Mouse (Mus musculus) G1E (cell line): ENCODE measurements around the gene Col19a1. TPM values are rescaled to one million over a fixed set of nuclear protein-coding genes. Genes with fewer than 3 reads are reported as not detected.

Source experiments
- ATAC-seq: 2 replicates; pipeline ENCODE4 v1.8.0; 2016; ENCODE audit warnings: mild to moderate bottlenecking; ENCODE audit not compliant: insufficient number of reproducible peaks, poor library complexity, low FRiP score, severe bottlenecking; ENCODE audit errors: extremely low read depth
- DNase-seq: peaks from one replicate; pipeline ENCODE4 v3.0.0; 2012; ENCODE audit warnings: low spot score
- H3K27me3 ChIP-seq: 2 replicates; pipeline ENCODE4 v1.6.1; 2012; ENCODE audit warnings: mild to moderate bottlenecking, low read length, inconsistent platforms; ENCODE audit not compliant: insufficient read depth
- H3K36me3 ChIP-seq: replicated peaks from 2 replicates; pipeline ENCODE3; 2012; ENCODE audit warnings: mild to moderate bottlenecking, inconsistent platforms
- H3K4me1 ChIP-seq: 2 replicates; pipeline ENCODE4 v1.6.1; 2012; ENCODE audit warnings: low read depth, low read length, inconsistent platforms, mixed read lengths; ENCODE audit not compliant: insufficient read depth
- H3K4me3 ChIP-seq: 2 replicates; pipeline ENCODE4 v1.5.1; 2012; ENCODE audit warnings: low read depth, mild to moderate bottlenecking, inconsistent platforms, low read length, moderate library complexity, mixed read lengths
- H3K9me3 ChIP-seq: replicated peaks from 2 replicates; pipeline ENCODE4 v1.6.1; 2012; ENCODE audit warnings: inconsistent platforms
- CTCF ChIP-seq: IDR thresholded peaks from 2 replicates; pipeline ENCODE4 v1.5.1; 2012; ENCODE audit warnings: low read depth, low read length, inconsistent platforms, mixed read lengths
- GATA1 ChIP-seq: IDR thresholded peaks from 2 replicates; pipeline ENCODE4 v1.6.1; 2012; ENCODE audit warnings: borderline replicate concordance, low read length, inconsistent platforms, mixed read lengths
- GATA2 ChIP-seq: IDR thresholded peaks from 2 replicates; pipeline ENCODE4 v1.6.1; 2012; ENCODE audit warnings: low read depth, low read length, inconsistent platforms, borderline replicate concordance
- POLR2AphosphoS5 ChIP-seq: IDR thresholded peaks from 2 replicates; pipeline ENCODE4 v1.6.1; 2012; ENCODE audit warnings: low read depth, low read length, inconsistent platforms; ENCODE audit not compliant: insufficient replicate concordance
- TAL1 ChIP-seq: conservative IDR thresholded peaks from 2 replicates; pipeline ENCODE4 v1.6.1; 2012; ENCODE audit warnings: low read depth, low read length, inconsistent platforms, mixed read lengths
- polyA plus RNA-seq: library from polyadenylated mRNA; stranded (reverse); fragments of >175 nt; gene quantifications from 2 replicates; pipeline ENCODE4 v1.2.3, GENCODE M21; 2012
- total RNA-seq, 2 experiments: library from RNA; stranded (forward) in 1 of 2; stranded (reverse) in 1 of 2; fragments of 200-1000 nt in 1 of 2; fragments of >200 nt in 1 of 2; fragmentation: Nextera tagmentation in 1 of 2; gene quantifications; 2 replicates each; pipeline ENCODE4 v1.2.3; 2014 to 2017

Col19a1 gene
- total and polyA plus RNA-seq, 3 experiments: 0.22 TPM; not detected in 2

DNA sequence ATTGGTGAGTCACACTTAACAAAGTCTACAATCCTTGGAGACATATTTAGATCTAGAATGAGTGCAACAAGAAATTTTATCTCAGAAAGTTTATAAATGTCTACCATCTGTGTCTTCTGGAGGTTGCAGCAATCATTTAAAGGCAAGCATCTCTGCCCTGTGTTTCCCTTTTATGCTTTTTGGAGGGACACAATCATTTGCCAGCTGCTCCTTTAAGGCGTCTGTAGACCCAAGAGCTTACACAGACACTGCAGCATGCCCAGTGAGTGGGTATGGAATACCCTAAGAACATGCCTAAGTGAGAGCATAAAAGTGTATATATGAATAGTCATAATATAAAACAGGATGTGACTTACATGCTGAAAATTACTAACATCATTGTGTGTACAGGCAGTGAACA is 357.7 kb downstream of the Col19a1 start:
- no peaks in the 10 kb centered on the region for H3K4me1 ChIP-seq
- H3K36me3 ChIP-seq: no peaks in the 10 kb centered on the region
- TF ChIP-seq POLR2AphosphoS5: no peak
- TF ChIP-seq TAL1: no peak
- no peak for TF ChIP-seq GATA1
- TF ChIP-seq CTCF: no peak
- no peak for TF ChIP-seq GATA2
- H3K9me3 ChIP-seq: no peaks in the 10 kb centered on the region
- DNase-seq (no peak), ATAC-seq (no peak)
- no peaks in the 10 kb centered on the region for H3K27me3 ChIP-seq
- H3K4me3 ChIP-seq: no peak overlapping the region

GRCm38 (mm10) chr1:24226941-24227711 is 360.1 kb downstream of the Col19a1 start:
- Histone ChIP-seq H3K4me1 (no peaks in the 10 kb centered on the region), H3K4me3 (no peak overlapping the region), H3K9me3 (no peaks in the 10 kb centered on the region), H3K27me3 (no peaks in the 10 kb centered on the region), H3K36me3 (no peaks in the 10 kb centered on the region)
- ATAC-seq (no peak), DNase-seq (no peak)
- no peak for TF ChIP-seq GATA2
- TF ChIP-seq TAL1: no peak
- no peak for TF ChIP-seq POLR2AphosphoS5
- no peak for TF ChIP-seq GATA1
- no peak for TF ChIP-seq CTCF

DNA sequence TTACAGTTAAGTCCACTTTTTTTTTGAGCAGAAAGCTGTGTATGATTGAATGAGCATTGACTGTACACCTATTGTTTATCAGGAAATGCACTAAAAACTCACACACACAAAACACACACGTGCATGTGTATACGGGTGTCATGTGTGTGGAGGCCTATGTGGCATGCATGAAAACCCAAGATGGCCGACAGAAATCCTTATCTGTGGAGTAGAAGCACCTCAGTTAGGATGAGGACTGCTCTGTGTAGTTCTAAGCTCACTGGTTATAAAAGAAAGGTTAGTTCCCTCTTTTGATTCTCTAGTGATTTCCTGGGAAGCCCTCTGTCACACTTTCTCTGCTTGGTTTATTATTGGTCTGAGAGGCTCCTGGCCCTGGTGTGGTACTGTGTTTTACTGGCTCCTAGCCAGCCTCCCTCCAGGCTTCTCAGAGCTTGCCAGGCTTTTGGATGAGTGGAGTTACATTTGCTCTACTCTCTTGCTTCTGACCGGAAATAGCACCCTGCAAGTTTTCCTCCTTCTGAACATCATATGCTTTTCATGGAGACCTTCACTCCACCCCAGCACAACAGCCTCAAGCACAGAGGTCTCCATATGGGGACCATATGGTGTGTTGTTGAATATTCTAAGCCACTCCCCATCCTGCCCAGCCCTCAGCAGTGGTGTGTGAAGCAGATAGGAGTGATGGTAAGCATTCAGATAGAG is 361.3 kb downstream of the Col19a1 start:
- no peak for DNase-seq
- no peaks in the 10 kb centered on the region for H3K9me3 ChIP-seq

DNA sequence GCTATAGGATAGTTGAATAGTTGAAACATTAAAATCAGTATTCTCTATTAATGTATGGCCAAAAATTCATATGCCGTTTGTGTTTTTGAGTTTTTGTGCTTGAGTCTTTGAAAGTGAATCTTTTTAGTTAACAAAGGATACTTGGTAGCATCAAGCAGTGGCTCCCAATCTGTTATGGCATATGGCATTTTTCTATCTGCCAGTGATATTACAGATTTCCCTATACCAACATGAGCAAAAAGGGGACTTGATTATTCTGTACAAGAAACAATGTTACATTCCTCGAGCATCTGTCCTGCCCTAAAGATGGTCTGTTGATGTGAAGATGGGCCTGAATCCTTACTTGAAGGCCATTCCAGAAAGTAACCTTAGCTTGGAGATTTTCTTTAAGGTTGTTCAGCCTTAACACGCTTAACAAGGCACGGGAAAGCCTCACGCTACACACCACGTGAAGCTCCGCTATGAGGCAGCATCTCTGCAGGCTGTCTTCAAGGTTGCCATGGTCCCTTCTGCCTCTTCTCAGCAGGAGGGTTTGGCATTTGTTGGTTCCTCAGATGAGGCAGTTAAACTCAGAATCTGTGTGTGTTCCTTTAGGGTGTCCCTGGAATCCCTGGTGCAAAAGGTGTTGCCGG is 364.2 kb downstream of the Col19a1 start:
- no peaks in the 10 kb centered on the region for H3K36me3 ChIP-seq
- H3K4me1 ChIP-seq: no peaks in the 10 kb centered on the region
- TF ChIP-seq GATA2 (no peak), CTCF (no peak), POLR2AphosphoS5 (no peak), TAL1 (no peak), GATA1 (no peak)
- DNase-seq: no peak
- no peaks in the 10 kb centered on the region for H3K9me3 ChIP-seq
- H3K27me3 ChIP-seq: no peaks in the 10 kb centered on the region
- H3K4me3 ChIP-seq: no peak overlapping the region
- ATAC-seq: no peak

More for the DNA sequence above, 361.3 kb downstream of the Col19a1 start:
- TF ChIP-seq TAL1 (no peak), POLR2AphosphoS5 (no peak), GATA2 (no peak), GATA1 (no peak), CTCF (no peak)
- Histone ChIP-seq H3K36me3 (no peaks in the 10 kb centered on the region), H3K27me3 (no peaks in the 10 kb centered on the region), H3K4me3 (no peak overlapping the region), H3K4me1 (no peaks in the 10 kb centered on the region)
- ATAC-seq: no peak

DNA sequence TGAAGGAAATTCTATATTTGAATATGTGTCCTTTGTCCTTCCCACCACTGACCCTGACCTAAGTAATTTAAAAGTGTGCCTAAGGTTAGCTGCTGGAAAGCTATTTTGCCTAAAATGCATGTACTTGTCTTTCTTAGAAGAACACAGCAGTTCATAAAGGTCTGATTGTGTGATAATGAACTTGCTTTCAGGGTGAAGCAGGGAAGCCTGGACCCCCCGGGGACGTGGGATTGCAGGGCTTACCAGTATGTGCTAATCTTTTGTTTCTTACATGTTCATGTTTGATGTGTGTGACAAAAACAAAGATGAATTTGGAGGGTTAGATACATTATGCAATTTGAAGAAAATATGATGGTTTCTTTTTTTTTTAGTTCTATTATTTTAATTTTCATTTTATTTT is 365.0 kb downstream of the Col19a1 start:
- ATAC-seq (no peak), DNase-seq (no peak)
- no peak for TF ChIP-seq TAL1
- no peak for TF ChIP-seq POLR2AphosphoS5
- TF ChIP-seq GATA2: no peak
- TF ChIP-seq GATA1: no peak
- TF ChIP-seq CTCF: no peak
- Histone ChIP-seq H3K9me3 (no peaks in the 10 kb centered on the region), H3K27me3 (no peaks in the 10 kb centered on the region), H3K4me1 (no peaks in the 10 kb centered on the region), H3K36me3 (no peaks in the 10 kb centered on the region), H3K4me3 (no peak overlapping the region)

DNA sequence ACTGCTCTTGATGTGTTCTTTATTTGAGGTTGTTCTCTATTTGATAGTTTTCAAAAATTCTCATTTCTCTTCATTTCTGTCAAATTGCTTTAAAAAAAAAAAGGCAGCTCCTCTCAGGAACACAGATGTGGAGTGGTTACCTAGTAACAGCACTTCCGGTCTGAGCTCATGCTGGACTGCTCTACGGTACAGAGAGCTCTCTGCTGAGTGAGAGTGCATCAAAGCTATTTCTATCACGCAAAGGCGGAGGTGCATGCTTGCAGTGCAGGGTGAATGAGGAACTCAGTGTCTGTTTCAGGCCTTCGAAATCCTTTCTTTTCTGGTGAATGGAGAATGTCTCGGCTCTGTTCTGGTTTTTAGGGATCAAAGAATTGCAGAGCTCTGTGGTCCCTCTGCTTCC is 368.2 kb downstream of the Col19a1 start:
- Histone ChIP-seq H3K36me3 (no peaks in the 10 kb centered on the region), H3K9me3 (no peaks in the 10 kb centered on the region), H3K4me3 (no peak overlapping the region), H3K27me3 (no peaks in the 10 kb centered on the region), H3K4me1 (no peaks in the 10 kb centered on the region)
- ATAC-seq: no peak
- TF ChIP-seq CTCF (no peak), GATA2 (no peak), TAL1 (0 out of 2 replicates have a peak, but pooled peaks have one; percentile 4)
- no peak for DNase-seq

Other genes starting within 250 kb of the Col19a1 start
- 80.6 and 139 TPM in 2 replicates for gene Lmbrd1, start 91.2 kb upstream of the Col19a1 start, total RNA-seq (2014; fragmentation: Nextera tagmentation)
- 46.5 and 48.3 TPM in 2 replicates for gene Lmbrd1, start 91.2 kb upstream of the Col19a1 start, total RNA-seq (2017)
- gene Lmbrd1, start 91.2 kb upstream of the Col19a1 start, polyA plus RNA-seq: 5.0 and 5.9 TPM in 2 replicates